Mouse (Mus musculus): Measurements from ENCODE around the gene Map2k7.
A peak's percentile ranks its signal among the peaks of the same experiment; 100 is the strongest.

Gene Map2k7

DNA sequence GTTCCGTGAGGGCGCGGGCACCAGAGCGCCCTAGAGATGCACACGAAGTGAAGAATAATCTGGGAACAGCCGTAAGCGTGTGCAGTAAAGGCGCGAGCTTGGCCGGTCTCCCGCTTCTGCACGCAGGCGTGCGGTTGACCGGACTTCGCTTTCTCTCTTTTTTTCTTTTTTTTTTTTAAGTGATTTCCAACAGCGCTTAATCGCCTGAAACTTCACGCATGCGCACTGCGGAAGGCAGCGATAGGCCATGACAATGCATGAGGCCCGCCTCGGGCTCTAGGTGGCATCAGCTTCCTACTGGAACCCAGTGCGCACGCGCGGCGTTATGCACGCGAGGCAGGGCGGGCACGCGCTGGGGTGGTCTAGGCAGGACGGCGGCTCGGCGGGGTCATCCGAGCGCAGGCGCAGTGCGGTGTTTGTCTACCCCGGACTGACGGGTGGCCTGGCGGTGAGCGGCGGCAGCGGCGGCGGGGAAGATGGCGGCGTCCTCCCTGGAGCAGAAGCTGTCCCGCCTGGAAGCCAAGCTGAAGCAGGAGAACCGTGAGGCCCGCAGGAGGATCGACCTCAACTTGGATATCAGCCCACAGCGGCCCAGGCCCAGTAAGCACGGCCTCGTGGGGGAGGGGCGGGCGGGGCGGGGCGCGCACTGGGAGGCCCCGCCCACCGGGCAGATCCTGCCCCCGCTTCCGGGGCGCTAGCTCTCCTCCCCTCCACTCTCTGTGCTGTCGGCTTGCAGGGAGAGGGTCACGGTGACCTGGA lies at the start of gene Map2k7, which contains the start of gene Gm49320:
Map2k7 (plus strand) TSS at position 307 of the 759 bp plus-strand sequence.
Gm49320 (plus strand) TSS at position 432 of the 759 bp plus-strand sequence.
- peak; percentile 100 for DNase-seq

DNA sequence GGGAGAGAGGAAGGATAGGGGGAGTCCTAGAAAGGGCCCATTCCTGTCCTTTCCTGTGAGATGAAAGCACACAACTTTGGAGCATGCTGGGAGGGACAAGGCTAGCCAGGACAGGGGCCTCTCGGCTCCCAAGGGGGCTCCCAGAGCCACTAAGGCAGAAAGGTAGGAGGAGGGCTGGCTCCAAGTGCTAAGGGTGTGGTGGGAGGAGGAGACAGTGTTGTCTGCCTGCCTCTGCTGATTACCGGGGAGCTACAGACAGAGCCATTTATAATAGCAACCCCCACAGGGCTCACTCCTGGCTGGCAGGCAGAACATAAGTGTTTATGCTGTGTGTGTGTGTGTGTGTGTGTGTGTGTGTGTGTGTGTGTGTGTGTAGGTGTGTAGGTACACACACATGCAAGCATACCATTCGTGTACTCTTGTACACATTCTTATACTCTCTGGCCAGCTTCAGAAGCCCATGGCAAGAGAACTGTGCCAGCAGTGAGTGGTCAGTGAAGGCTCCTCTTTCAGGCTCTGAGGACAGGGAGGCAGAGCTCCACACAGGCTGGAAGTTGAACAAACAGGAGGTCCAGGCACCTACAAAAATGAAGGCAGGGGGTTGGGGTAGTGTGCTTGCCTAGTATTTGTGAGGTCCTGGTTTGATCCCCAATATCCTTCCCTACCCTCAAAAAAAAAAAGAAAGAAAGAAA lies 49.4 kb upstream of the Map2k7 start:
- DNase-seq, result no peak

DNA sequence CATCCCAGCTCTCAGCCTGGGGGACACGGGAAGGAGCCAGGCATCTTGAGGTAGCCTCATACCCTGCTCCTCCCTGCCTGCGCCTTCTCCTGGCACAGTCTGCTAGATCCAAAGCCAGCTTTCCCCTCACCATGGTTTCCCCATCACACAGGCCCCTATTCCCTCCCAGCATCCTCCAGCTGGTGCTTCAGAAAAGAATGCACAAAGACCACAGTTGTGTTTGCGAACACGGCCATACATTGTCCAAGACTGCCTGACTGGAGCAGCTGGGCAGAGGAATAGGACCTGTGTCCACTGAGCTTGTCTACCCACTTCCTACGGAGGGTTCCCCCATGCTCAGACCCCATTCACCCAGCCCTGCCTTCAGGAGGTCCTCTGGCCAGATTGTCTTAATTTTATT lies 46.2 kb upstream of the Map2k7 start:
- DNase-seq, result no peak

DNA sequence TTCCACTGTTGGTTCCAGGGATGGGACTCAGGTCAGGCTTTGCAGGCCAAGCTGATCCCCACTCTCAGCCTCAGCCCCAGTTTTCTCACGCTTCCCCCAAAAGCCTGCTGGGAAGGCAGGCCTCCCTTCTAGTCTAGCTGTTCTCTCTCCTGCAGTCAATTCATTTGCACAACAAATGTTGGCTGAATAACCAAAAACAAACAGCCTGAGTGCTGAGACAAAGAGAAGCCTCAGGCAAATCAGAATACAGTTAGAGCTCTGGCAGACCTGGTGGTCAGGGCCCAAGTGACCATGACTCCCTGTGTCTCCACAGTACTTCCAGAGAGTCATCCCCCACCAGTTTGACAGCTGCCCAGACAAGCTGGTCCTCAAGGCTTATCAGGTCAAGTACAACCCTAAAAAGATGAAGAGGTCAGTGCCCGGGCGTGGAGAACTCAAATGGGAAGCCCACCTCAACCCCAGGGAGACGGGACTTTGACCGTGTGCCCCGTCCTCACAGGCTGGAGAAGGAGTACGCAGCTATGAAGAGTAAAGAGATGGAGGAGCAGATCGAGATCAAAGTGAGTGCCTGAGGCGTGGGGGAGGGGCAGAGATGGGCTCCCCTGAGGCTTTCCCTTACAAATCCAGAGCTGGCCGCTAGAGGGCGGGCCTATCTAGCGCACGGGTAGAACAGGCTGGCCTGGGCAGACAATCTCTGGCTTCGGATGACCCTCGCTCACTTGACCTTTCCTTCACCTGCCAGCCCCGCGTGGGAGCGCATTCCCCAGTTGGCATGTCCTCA lies 45.5 kb upstream of the Map2k7 start:
- DNase-seq, result peak; percentile 84

DNA sequence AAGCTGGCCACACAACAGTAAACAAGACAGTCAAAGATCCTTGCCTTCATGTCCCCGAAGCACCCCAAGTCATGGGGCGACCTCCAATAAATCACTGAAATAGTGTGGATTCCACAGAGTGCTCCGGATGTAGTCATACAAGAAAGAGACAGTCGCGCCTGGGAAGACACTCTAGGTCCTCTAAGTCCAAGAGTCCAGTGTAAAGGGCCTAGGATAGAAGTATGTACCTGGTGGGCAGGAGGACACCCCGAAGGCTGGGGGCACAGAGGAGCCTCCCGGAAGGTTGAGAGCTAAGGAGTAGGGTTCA lies 45.0 kb upstream of the Map2k7 start:
- no peak for DNase-seq

DNA sequence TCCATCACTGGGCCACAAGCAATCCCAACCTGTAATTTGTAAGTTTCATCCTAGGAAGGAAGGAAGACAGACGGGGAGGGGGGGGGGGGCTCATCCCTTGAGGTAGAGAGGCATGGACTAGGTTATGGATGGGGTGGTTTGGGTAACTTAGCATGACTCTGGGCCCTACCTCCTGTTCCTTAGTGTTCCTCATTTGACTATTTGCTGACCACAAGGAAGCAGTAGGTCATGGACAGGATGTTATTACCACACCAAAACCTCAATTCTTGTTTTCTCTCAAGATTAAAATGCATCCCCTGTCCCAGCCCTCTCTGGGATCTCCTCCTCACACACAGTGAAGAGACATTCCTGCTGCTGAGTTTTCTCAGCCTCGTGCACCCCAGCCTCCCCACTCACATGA lies 37.2 kb upstream of the Map2k7 start:
- DNase-seq, result no peak

DNA sequence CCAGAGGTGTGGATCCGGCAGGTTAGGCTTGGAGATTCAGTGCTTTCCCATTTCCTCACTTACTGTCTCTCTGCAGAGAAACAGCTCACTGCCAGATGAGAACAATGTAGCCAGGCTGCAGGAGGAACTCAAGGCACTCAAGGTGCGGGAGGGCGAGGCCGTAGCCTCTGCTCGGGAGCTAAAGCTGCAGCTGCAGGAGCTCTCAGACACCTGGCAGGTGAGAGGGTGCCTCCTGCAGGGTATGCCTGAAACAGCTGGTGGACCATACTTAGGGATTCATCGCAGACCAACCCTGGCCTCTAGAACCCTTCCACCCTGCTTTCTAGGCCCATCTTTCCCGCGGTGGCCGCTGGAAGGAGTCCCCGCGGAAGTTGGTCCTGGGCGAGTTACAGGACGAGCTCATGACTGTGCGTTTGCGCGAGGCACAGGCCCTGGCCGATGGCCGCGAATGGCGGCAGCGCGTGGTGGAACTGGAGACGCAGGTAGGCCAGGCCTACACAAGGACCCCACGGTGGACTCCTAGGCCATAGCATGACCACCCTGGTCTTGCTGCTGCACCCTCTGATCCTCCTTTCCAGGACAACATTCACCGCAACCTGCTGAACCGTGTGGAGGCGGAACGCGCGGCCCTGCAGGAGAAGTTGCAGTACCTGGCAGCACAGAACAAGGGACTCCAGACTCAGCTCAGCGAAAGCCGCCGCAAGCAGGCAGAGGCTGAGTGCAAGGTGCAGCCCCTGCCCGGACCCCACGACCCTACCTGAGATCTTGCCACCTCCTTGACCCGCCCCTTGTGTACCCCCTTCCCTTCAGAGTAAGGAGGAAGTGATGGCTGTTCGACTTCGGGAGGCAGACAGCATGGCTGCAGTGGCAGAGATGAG lies 33.1 kb upstream of the Map2k7 start:
- no peak for DNase-seq

DNA sequence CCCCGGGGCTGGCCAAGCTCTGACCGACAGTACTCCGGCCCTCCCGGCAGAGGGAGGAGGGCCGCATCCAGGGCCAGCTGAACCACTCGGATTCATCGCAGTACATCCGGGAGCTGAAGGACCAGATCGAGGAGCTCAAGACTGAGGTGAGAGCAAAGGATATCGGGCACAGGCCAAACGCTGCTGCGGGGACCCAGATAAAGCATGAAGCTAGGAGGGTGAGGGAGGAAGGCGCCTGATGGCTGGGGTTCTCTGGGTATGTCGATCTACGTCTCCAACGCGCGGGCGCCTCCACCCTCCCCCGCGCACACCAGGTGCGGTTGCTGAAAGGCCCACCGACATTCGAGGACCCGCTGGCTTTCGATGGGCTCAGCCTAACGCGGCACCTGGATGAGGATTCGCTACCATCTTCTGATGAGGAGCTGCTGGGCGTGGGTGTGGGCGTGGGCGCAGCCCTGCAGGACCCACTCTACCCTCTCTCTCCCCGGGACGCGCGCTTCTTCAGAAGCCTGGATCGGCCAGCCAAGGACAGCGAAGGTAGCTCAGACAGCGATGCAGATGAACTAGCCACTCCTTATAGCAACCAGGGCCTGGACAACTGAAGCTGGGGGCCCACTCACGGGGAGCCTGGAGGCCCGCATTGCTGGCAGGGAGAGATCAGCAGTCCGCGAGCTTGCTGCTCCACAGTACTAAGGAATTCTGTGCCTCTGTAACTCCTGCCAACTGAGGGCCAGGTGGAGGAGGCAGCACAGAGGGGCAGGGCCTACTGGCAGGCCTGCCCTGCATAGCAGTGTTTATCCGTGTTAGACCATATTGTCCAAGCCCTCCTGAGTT lies 32.1 kb upstream of the Map2k7 start:
- no peak for DNase-seq

DNA sequence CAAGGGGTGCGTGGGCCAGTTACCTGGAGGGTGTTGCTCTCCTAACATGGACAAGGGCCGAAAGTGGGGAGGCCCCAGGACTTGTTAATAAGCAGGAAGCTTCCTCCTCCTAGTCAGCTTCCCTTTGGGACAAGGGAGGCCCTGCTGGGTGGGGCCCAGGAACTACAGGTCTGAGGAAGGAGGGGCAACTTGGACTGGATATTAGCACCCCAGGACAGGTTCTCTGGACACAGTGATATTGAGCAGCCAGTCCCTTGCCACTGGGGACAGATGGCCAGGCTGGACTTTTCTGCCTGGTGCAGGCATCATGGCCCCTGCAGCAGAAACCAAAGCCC lies 31.6 kb upstream of the Map2k7 start:
- no peak for DNase-seq

DNA sequence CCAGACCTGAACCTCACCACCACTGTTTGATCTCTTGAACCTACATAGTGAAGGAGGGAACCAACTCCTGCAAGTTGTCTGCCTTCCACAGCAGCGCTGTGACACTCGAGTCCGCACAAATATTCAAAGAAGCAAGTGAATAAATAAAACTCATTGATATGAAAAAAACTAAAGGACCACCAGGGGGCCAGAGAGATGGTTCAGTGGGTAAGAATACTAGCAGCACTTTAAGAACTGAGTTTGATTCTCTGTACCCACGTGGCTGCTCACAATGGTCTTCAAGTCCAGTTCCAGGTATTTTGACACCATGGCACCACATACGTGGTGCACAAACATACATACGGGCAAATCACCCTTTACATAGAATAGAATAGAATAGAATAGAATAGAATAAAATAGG lies 27.4 kb upstream of the Map2k7 start:
- no peak for DNase-seq

DNA sequence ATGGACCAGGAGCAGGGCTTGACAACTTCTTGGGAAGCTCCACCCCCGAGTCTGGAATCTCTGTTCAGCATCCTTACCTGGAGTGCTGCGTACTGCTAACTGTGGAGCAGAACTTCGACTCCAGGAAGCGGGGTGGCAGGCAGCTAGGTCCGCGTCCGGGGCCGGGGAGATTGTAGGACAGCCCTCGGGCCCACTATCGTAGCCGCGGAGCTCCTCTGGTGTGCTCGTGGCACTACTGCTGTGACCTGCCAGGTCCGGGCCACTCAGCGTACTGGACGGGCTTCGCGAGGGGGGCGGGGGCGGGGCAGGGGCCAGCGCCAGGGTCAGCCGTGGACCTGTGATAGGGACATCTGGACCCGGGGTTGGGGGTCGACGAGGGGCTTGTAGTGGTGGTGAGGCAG lies 25.7 kb upstream of the Map2k7 start:
- no peak for DNase-seq

DNA sequence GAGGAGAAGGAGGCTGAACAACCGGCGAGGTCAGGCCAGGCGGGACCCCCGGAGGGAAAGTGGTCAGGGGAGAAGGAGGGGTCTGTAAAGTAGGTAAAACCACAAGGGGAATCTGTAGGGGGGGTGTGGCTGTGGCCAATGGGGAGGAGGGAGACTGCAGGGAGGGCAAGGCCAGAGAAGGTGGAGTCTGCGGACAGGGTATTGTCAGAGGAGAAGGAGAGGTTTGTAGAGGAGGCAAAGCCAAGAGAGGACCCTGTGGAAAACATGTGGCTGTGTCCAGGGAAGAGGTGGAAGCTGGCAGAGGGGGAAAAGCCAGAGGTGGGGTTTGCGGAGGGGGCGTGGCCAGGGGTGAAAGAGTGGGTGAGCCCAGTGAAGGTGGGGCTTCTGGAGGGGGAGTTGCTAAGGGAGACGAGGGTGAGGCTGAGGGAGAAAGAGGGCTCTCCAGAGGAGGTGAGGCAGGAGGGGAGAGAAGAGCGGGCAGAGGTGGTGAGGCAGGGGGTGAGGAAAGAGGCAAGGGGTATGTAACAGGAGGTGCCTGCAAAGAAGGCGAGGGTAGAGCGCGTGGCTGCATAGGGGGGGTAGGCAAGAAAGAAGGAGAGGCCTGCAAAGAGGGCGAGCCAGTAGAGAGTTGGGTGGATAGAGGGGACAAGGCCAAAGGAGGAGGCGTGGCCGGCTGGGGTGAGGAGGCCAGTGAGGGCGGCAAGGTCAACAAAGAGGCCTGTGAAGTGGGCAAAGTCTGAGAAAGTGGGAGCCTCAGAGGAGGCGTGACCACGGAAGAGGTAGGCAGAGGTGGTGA lies 25.1 kb upstream of the Map2k7 start:
- DNase-seq, result peak; percentile 52

DNA sequence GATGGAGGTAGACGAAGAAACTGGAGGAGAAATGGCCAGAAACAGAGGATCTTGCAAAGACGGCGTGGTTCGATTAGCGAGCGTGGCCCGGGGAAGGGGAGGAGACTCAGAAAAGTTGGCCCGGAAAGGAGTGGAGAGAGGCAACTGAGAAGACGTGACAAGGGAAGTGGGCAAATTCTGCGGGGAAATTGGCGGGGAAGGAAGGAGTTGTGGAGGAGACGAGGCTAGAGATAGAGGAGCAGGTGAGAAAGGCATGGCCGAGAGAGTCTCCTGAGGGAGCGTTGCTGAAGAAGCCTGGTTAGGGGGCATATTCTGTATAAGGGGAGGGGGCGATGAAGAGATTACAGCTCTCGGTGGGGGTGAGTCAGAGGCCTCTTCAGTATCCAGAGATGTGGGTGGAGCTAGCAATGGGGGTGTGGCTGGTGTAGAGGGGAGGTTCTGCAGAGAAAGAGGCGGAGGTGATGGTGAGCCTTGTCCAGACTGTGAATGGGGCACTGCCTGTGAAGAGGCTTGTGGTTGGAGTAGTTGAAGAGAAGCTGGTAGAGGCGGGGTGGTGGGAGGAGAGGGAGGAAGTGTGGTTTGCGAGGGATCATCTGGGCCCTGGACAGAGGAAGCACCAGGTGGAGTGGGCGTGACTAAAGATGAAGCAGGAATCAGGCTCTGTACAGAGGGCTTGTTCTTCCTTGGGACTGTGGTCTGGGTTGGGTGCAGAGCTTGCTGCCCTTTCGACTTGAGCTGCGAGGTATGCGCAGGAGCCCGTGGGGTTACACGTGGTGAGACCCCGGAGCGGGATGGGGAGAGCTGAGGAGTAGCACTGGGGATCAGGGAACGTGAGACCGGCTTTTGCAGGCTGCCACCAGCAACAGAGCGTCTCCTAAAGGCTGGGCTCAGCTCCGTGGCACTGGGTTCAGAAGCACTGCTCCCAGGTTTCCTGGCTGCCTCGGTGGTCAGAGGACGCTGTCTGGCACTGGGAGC lies 24.2 kb upstream of the Map2k7 start:
- DNase-seq, result peak; percentile 41

DNA sequence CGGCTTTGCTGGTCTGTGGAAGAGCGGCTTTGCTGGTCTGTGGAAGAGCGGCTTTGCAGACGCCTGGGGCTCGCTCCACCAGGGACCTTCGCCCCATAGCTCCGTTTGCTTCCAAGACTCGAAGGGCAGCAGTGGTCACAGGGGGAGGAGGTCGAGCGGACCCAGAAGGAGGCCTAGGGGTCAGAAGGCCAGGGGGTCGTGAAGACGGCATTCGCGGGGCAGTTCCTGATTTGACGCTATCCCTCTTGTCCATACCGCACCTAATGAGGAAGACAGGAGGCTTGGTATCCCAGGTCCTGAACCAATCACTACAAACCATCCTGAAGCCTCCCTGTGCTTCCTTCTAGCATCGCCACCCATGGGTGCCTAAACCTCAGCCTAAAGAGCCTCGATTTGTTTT lies 22.2 kb upstream of the Map2k7 start:
- DNase-seq, result no peak

DNA sequence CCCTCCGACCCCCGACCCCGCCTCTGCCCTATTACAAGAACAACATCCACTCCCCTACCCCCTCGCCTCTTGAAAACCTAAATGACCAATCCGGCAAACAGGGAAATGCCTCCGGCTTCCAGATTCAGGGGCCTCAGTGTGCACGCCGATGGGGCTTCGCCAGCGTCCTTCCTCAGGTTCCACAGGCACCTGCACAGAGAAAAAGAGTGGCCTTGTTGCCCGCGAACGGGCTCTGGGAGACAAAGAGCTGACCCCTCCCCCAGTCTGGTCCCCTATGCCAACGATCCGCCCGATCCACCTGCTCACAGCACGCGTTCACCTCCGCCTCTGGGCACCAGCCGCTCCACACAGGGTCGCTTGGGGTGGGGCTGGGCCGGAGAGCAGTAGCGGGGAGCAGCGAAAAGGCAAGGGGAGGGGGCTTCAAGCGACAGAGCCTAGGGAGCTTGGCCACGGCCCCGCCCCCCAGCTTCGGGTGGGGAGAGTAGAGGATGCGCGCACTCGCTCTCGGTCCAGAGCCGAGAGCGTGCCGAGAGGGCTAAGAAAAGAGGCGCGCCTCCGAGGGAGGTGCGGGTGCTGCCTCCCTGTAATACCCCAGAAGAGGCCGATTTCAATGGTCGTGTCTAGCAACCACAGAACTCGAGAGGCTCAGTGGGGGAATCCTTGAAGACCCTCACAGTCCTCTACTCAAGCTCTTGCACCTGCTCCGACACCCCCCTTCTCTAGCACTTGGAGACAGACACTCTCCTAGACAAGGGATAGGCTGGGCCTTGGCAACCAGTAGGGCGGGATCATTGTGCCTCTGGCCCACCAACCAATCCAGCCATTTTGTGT lies 21.5 kb upstream of the Map2k7 start, which contains the start of gene Prr36:
Prr36 (minus strand) TSS at position 669 of the 831 bp plus-strand sequence.
- DNase-seq, result no peak

DNA sequence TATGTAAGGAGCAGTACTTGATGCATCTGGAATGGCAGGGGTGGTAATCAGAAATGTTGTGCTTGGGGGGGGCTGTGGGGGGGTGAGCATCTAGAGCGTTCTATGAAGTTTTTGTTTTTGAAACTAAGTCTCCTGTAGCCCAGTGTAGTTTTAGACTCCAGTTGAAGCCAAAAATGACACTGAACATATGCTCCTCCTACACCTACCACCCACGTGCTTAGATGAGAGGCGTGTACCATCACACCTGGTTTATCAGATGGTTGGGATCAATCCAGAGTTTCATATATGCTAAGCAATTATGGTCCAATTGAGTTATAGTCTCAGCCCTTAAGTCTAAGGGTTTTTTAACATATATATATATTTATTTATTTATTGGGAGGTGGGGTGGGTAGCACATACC lies 18.9 kb upstream of the Map2k7 start:
- no peak for DNase-seq

DNA sequence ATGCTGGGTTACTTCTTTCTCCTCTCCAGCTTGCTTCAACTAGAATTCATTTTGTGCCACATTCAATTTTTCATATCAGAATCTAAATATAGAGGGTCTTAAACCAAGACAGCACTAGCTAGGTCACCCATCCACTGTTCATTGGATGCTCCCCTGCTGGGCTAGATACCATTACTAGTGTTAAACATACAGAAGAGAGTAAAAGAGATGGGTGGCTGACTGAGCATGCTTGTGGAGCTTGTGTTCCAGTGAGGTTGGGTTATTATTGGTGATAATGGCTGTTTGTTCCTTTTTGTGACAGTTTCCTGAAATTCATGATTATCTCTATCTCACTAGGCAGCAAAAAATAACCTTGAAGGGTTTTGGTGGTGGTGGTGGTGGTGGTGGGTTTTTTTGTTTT lies 16.5 kb upstream of the Map2k7 start:
- no peak for DNase-seq

DNA sequence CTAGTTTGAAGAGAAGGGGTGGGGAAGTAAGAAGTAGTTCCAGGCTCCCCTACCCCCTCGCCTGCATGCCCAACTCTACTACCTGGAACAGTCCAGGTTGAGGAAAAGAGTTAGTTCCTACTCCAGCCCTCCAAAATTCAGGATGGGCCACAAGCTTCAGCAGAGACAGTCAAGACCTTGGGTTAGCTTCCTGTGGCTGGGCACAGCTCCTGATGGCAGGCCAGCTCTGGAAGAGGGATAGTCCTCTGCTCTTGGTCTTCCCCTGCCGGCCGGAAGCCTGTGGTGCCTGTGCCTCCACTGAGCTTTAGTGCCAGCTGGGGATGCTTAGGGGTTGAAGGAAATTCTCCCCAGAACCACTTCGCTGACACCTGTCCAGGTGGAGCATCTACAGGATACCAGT lies 12.2 kb upstream of the Map2k7 start:
- no peak for DNase-seq
